Mouse (Mus musculus): ENCODE data around the gene B4galt2.

B4galt2 gene

GRCm38 (mm10) chr4:117834845-117835530 is 48.3 kb downstream of the B4galt2 start:
- DNase-seq (ENCODE audit: low spot score), result peak; percentile 47

- no peak for DNase-seq (ENCODE audit: low spot score)
Measured at GRCm38 (mm10) chr4:117834457-117834844, 48.8 kb downstream of the B4galt2 start, which contains the start of gene Slc6a9. TSS of gene Slc6a9 (plus strand) at chr4:117834506.

- DNase-seq (ENCODE audit: low spot score), result no peak
Measured at GRCm38 (mm10) chr4:117831920-117832691, 51.2 kb downstream of the B4galt2 start.

GRCm38 (mm10) chr4:117831499-117831898 is 51.8 kb downstream of the B4galt2 start:
- DNase-seq (ENCODE audit: low spot score), result no peak

- DNase-seq (ENCODE audit: low spot score), result no peak
Measured at GRCm38 (mm10) chr4:117830801-117831200, 52.5 kb downstream of the B4galt2 start.

GRCm38 (mm10) chr4:117830124-117830551 is 53.1 kb downstream of the B4galt2 start:
- DNase-seq (ENCODE audit: low spot score), result no peak

GRCm38 (mm10) chr4:117829260-117830123 is 53.8 kb downstream of the B4galt2 start:
- DNase-seq (ENCODE audit: low spot score), result peak; percentile 71

GRCm38 (mm10) chr4:117828572-117829145 is 54.6 kb downstream of the B4galt2 start:
- no peak for DNase-seq (ENCODE audit: low spot score)

Data from layer of hippocampus, adult 11-12 months (tissue).